Mouse (Mus musculus) stomach, postnatal 0 days (tissue): Measurements from ENCODE around the gene Hlf.

ENCODE experiments used
- CTCF ChIP-seq: IDR thresholded peaks from 2 replicates; pipeline ENCODE4 v1.5.1; 2016; ENCODE audit warnings: antibody characterized with exemption, low read depth, mild to moderate bottlenecking, moderate library complexity
- EP300 ChIP-seq: optimal IDR thresholded peaks from 2 replicates; pipeline ENCODE3; 2016; ENCODE audit warnings: antibody characterized with exemption

- no peak for TF ChIP-seq CTCF
- TF ChIP-seq EP300: no peak
These were observed 99.5 kb downstream of the Hlf start for GRCm38 (mm10) chr11:90291156-90291555.
